Mouse (Mus musculus) liver, embryonic 14.5 days (tissue): ENCODE results near the gene 4932438H23Rik. TPM values are rescaled to one million over a fixed set of nuclear protein-coding genes. Genes with fewer than 3 reads are reported as not detected.

Experiments used
- ATAC-seq: fragments of 200-750 bp; cut with Nextera tagmentation; 2 replicates; pipeline ENCODE4 v1.8.0; 2017; ENCODE audit warnings: moderate number of reproducible peaks, mild to moderate bottlenecking, moderate library complexity; ENCODE audit not compliant: insufficient read depth
- DNase-seq, 3 experiments: peaks; one replicate each; pipeline ENCODE4 v3.0.0-alpha.2; 2012 to 2013; ENCODE audit warnings: low read depth in 3 of 3, low spot score in 3 of 3
- H3K27ac ChIP-seq: fragments of 300-500 bp; sonication (generic); 2 replicates; pipeline ENCODE4 v1.5.1; 2014; ENCODE audit warnings: moderate library complexity, mild to moderate bottlenecking, control low read depth, inconsistent platforms
- H3K27me3 ChIP-seq: fragments of 300-500 bp; sonication (generic); 2 replicates; pipeline ENCODE4 v1.6.1; 2014; ENCODE audit warnings: mild to moderate bottlenecking, low read length, moderate library complexity; ENCODE audit not compliant: control insufficient read depth, insufficient read depth
- H3K36me3 ChIP-seq: fragments of 300-500 bp; sonication (generic); replicated peaks from 2 replicates; pipeline ENCODE4 v1.6.1; 2014; ENCODE audit warnings: low read depth; ENCODE audit not compliant: control insufficient read depth, insufficient read depth
- H3K4me1 ChIP-seq, 2 experiments: fragments of 200-500 bp in 1 of 2; fragments of 300-500 bp in 1 of 2; sonication (generic) in 1 of 2; replicated peaks; 2 replicates each; pipeline ENCODE4 v1.6.1; 2012 to 2014; ENCODE audit warnings: antibody characterized with exemption in 1 of 2, inconsistent platforms in 1 of 2, low read length in 1 of 2; ENCODE audit not compliant: control insufficient read depth in 2 of 2, insufficient read depth in 2 of 2
- H3K4me2 ChIP-seq: fragments of 300-500 bp; sonication (generic); 2 replicates; pipeline ENCODE4 v1.6.1; 2014; ENCODE audit warnings: low read depth, mild to moderate bottlenecking, control low read depth, moderate library complexity
- H3K4me3 ChIP-seq, 2 experiments: fragments of 200-500 bp in 1 of 2; fragments of 300-500 bp in 1 of 2; sonication (generic) in 1 of 2; 2 replicates each; pipeline ENCODE4 v1.5.1; 2012 to 2014; ENCODE audit warnings: low read depth in 2 of 2, low read length in 2 of 2, mild to moderate bottlenecking in 2 of 2, control low read depth in 1 of 2, inconsistent platforms in 1 of 2, moderate library complexity in 1 of 2; ENCODE audit not compliant: insufficient read depth in 1 of 2
- H3K9ac ChIP-seq: fragments of 300-500 bp; sonication (generic); replicated peaks from 2 replicates; pipeline ENCODE4 v1.6.1; 2014; ENCODE audit warnings: mild to moderate bottlenecking, control low read depth, moderate library complexity
- H3K9me3 ChIP-seq: fragments of 300-500 bp; sonication (generic); 2 replicates; pipeline ENCODE4 v1.6.1; 2016; ENCODE audit warnings: low read length, mixed read lengths; ENCODE audit not compliant: control insufficient read depth
- CTCF ChIP-seq: IDR thresholded peaks from 2 replicates; pipeline ENCODE4 v1.5.1; 2016; ENCODE audit warnings: antibody characterized with exemption, low read depth, control low read depth
- EP300 ChIP-seq: IDR thresholded peaks from 2 replicates; pipeline ENCODE4 v1.6.1; 2016; ENCODE audit warnings: antibody characterized with exemption, low read depth
- WGBS: fragments of 180-500 bp; shearing (Covaris S2); extraction: QIAGEN DNeasy Blood & Tissue Kit; methylation state at CpG from one replicate; pipeline ENCODE4 v1.1.7; 2014; ENCODE audit not compliant: insufficient replicate concordance; 5-methylcytosine and 5-hydroxymethylcytosine counted together
- polyA plus RNA-seq, 2 experiments: library from polyadenylated mRNA; depleted of rRNA in 1 of 2; stranded (reverse) in 1 of 2; unstranded in 1 of 2; fragments of >200 nt; fragmentation: Nextera tagmentation in 1 of 2; extraction: Ambion mirVana in 1 of 2; gene quantifications; 2 replicates each; pipeline versions ENCODE4 v1.2.1 to v1.2.3; 2012 to 2014

The 4932438H23Rik gene
- polyA plus RNA-seq, 2 experiments: not detected

DNA sequence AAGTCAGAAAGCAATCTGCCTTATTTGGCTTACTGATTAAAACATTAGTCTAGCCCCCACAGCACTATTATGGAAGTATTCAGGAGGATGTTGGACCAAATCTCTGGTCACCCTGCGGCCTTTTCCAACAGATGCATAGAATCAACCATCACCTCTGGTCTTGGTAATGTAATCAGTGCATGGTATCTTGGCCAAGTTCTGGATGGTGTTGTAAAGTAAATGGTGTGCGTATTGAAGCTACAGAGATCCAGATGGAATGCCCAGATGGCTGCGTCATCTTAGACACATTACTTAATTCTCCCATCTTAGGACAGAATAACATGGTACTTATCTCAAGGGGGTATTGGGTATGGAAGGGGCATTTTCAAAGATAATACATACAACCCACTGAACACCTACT, 43.8 kb upstream of the 4932438H23Rik start:
- Histone ChIP-seq H3K27ac (no peak overlapping the region), H3K36me3 (no peaks in the 10 kb centered on the region), H3K4me1 (no peaks in the 10 kb centered on the region), H3K9me3 (no peaks in the 10 kb centered on the region), H3K4me3 (no peak overlapping the region), H3K9ac (no peak overlapping the region), H3K4me2 (no peak overlapping the region), H3K27me3 (peaks cover 25% of the 10 kb centered on the region)
- ATAC-seq: no peak
- DNase-seq: no peak
- TF ChIP-seq EP300: no peak
- no peak for TF ChIP-seq CTCF
- 71% methylated on average over 3 of the region's 3 CpGs for whole genome bisulfite sequencing

GRCm38 (mm10) chr16:91138151-91138550, 43.2 kb upstream of the 4932438H23Rik start:
- 72% methylated on average over 7 of the region's 7 CpGs for WGBS
- H3K9ac ChIP-seq: no peak overlapping the region
- peaks cover 25% of the 10 kb centered on the region for H3K27me3 ChIP-seq
- H3K4me2 ChIP-seq: no peak overlapping the region
- H3K27ac ChIP-seq: no peak overlapping the region
- no peaks in the 10 kb centered on the region for H3K4me1 ChIP-seq
- TF ChIP-seq CTCF (no peak), EP300 (no peak)
- no peaks in the 10 kb centered on the region for H3K36me3 ChIP-seq
- DNase-seq: no peak
- no peak for ATAC-seq
- no peaks in the 10 kb centered on the region for H3K9me3 ChIP-seq
- no peak overlapping the region for H3K4me3 ChIP-seq

DNA sequence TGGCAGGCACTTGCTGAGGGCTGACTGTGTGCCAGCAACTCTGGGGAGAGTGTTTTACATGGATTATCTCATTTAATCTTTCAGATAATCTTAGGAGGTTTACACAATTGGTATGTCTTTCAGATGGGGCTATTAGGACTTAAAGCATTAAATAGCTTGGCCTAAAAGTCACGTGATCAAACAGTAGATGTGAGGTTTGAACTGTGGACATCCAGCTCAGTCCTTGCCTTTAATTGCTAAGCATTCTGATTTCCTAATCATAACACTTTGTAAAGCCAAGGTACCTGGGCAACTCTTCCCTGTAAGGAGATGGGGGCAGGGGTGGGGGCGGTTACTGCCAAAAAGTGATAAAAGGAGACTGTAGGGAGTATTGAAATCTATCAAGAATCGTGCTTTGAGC, 41.7 kb upstream of the 4932438H23Rik start:
- no peak overlapping the region for H3K4me3 ChIP-seq
- H3K27ac ChIP-seq: no peak overlapping the region
- H3K4me2 ChIP-seq: no peak overlapping the region
- ATAC-seq (no peak), DNase-seq (no peak)
- TF ChIP-seq CTCF (no peak), EP300 (no peak)
- peaks cover 25% of the 10 kb centered on the region for H3K27me3 ChIP-seq
- WGBS: 49% methylated on average over 3 of the region's 3 CpGs
- H3K9me3 ChIP-seq: no peaks in the 10 kb centered on the region
- H3K4me1 ChIP-seq: no peaks in the 10 kb centered on the region
- H3K9ac ChIP-seq: no peak overlapping the region
- no peaks in the 10 kb centered on the region for H3K36me3 ChIP-seq

DNA sequence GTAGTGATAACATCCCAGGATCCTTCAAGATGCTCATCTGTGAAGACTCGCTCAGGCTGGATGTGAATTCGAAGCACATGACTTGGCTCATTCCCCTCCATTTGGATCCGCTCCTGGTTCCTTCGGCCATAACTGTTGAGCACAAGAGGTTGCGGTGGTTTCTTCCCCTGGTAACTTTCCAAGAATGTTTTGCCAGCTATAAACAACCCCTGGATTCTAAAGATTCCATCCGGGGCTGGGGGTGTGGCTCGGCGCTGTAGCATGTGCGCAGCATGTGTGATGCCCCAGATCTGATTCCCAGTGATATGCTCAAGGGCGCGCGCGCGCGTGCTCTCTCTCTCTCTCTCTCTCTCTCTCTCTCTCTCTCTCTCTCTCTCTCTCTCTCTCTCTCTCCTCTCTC, 35.0 kb upstream of the 4932438H23Rik start:
- no peak for TF ChIP-seq EP300
- no peak for TF ChIP-seq CTCF

DNA sequence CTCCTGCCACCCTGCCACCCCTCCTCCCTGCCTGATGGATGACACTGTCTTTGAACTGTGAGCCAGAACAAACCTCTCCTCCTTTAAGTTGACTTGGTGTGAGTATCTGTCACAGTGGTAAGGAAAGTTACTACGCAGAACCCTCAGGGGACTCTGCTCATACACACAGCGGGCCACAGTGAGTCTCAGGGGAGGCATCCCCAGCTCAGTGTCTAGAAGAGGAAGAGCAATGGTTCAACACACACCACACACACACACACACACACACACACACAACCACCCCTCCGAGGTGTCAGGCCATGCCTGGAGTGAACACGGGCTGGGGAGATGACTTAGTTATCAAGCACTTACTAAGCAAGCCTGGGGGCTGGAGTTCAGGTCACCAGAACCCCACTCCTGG, 33.5 kb upstream of the 4932438H23Rik start:
- TF ChIP-seq EP300 (no peak), CTCF (no peak)
- no peaks in the 10 kb centered on the region; the same call in 1 of the 2 replicates for H3K27me3 ChIP-seq
- 72% methylated on average over 4 of the region's 4 CpGs for WGBS
- DNase-seq (no peak), ATAC-seq (no peak)
- no peaks in the 10 kb centered on the region for H3K9me3 ChIP-seq
- no peaks in the 10 kb centered on the region for H3K4me1 ChIP-seq
- H3K4me2 ChIP-seq: no peak overlapping the region
- H3K9ac ChIP-seq: no peak overlapping the region
- H3K4me3 ChIP-seq: no peak overlapping the region
- H3K36me3 ChIP-seq: no peaks in the 10 kb centered on the region
- no peak overlapping the region for H3K27ac ChIP-seq

More for the DNA sequence above, 35.0 kb upstream of the 4932438H23Rik start:
- no peak overlapping the region for H3K27ac ChIP-seq
- 85% methylated on average over 15 of the region's 15 CpGs for WGBS
- no peaks in the 10 kb centered on the region for H3K36me3 ChIP-seq
- H3K27me3 ChIP-seq: no peaks in the 10 kb centered on the region; the same call in 1 of the 2 replicates
- no peaks in the 10 kb centered on the region for H3K4me1 ChIP-seq
- no peak overlapping the region for H3K4me3 ChIP-seq
- no peaks in the 10 kb centered on the region for H3K9me3 ChIP-seq
- ATAC-seq (no peak), DNase-seq (no peak)
- no peak overlapping the region for H3K9ac ChIP-seq
- no peak overlapping the region for H3K4me2 ChIP-seq
